Mouse (Mus musculus): ENCODE results near the gene Plvap. TPM values are rescaled to one million over a fixed set of nuclear protein-coding genes. Genes with fewer than 3 reads are reported as not detected.

Plvap gene
- polyA plus RNA-seq, 1 experiment, result 2.4 TPM

DNA sequence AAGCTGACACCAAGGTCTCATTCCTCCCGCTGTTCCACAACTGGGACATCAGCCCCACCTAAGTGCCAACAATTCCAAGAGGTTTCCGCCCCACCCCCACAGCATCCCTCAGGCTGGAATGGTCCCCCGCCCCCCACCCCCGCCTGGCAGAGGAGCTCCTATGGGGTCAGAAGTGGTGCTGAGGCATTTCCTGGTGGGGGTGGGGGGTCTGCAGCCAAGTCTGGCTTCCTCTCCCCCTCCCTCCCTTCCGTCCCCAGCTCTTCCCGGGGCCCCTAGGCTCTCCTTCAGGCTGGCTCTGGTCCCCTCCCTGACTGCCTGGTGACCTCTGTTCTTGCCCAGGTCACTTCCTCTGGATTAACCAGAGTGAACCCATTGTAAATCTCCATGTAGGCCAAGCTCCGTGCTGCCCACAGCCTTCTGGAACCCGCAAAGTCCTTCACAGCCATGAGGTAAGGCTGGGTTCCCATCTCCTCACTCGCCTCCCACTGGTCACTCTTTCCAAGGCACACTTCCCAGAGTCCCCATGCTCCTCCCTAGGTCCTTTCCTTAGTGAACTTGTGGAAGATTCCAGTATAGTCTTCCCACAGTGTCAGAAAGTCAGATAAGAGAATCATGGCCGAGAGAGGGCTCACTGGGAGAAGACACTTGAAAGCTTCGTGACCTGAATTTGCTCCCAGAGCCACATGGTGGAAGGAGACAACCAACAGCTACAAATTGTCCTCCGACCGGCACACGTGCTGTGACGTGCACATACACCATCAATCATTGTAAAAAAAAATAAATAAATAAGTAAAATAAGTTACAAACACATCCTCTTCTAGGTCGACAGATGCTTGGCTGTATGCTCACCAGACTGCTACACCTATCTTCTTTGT lies 12.5 kb downstream of the Plvap start:
- no peak for TF ChIP-seq GATA1 (IDR thresholded peaks at IDR 0.05; ENCODE audit: low read length)

DNA sequence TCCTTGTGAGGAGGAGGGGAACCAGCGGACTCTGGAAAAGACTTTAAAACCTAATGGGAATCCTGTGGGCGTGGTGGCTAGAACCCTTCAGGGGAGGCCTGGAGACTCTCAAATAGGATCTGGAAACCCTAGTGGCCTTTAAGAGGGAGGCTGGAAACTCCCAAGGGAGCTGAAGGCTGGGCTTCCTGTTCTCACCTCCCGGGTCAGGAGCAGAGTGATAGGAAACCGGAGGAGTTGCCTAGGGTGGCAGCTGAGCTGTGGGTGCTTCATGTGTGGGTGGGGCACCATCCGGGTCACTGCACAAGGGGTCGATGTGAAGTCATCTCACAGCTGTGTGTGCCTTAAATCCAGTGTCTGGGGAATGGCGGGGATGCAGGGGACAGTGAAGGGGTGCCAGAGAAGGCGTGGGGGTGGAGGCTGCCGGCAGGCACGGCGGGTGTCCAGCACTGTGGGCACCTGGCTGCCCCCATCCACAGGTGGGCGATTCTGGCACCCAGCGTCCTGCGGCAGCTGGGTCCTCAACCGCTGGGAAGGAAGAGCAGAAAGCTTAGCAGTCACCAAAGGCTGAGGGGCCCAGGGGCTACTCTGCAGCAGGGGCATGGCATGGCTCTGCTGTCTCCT lies 13.6 kb downstream of the Plvap start:
- TF ChIP-seq GATA1 (IDR thresholded peaks at IDR 0.05; ENCODE audit: low read length), result no peak

DNA sequence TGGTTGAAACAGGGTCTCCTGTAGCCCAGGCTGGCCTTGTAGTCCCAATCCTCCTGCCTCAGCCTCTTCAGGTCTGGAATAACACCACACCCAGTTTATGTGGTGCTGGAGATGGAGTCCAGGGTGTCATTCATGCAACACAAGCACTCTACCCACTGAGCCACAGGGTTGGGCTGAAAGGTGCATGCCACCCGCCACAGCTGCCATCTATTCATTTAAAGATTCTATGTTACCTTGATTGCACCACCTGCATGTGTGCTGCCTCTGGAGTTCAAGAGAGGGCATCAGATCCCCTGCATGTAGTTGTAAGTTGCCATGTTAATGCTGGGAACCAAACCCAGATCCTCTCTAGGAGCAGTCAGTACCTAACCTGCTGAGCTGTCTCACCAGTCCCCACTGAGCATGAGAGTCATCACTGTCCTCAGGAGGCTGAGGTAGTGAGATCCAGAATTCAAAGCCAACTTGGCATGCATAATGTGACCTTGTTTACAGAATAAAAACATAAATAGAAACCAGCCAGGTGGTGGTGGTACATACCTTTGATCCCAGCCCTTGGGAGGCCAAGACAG lies 14.4 kb downstream of the Plvap start:
- no peak for TF ChIP-seq GATA1 (IDR thresholded peaks at IDR 0.05; ENCODE audit: low read length)

DNA sequence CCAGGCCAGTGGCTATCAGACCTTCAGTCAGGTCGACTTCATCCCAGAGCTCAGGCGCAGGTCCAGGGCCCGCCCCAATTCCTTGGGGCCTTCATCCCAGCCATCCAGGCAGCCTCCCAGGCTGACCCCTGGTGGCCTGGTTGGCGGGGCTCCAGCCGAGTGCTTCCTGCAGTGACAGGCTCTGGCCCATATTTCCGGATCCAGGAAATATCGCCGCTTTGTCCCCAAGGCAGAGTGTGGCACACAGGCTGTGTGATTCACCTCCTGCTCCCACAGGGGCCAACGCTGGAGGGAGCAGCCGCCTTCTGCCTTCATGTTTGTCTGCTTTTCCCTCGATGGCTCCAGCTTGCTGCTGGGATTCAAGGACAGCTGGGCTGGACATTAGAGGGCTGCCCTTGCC lies 15.1 kb downstream of the Plvap start:
- no peak for TF ChIP-seq GATA1 (IDR thresholded peaks at IDR 0.05; ENCODE audit: low read length)

DNA sequence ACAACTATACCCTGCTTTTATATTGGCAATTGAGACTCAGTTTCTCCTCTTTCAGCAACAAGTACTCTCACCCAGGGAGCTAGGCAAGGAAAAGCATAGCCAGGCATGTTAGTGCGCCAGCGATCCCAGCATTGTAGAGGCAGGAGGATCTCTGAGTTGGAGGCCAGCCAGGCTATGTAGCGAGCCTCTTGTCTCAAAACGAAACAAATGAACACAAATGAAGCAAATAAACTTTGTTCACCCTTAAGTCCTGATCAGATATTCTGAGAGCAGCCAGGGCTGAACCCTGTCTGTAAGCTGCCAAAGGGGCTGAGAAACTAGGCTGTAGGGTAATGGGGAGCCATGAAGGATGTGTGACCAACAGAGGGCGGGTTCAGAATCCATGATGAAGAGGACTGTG lies 15.7 kb downstream of the Plvap start:
- TF ChIP-seq GATA1 (IDR thresholded peaks at IDR 0.05; ENCODE audit: low read length), result no peak

DNA sequence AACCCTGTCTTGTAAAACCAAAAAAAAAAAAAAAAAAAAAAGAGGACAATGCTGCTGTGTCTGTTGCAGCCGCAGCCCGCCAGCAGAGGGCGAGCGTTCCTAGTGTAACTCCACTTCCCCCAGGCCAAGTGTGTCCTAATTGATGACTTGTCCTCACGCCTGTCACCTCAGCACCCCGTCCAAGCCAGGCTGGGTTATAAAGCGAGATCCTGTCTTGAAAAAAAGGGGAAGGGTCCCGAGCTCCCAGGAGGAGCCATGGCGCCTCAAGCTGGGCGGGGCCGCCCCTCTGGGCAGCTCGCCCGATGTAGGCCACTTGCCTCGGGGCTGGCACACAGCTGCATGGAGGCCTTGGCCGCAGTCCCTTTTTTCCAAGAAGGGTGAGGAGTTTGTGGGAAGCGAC lies 16.5 kb downstream of the Plvap start:
- no peak for TF ChIP-seq GATA1 (IDR thresholded peaks at IDR 0.05; ENCODE audit: low read length)

DNA sequence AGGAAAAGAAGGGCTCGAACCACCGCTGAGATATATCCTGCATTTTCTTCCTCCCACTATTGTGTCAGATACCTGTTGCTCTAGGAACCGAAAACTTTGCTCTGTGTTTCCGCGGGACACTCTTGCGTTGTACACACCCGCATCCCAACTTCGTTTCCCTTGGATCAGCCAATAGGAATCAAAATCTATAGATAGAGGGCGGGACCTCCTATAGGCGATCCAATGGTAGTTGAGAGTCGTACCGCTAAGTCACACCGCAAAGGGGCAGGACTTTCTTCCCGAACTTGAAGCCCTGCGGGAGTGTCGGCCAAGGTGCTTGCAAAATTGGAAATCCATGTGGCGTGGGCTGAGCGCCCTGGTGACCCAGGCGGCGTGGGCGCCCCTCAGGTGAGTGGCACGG lies 23.1 kb downstream of the Plvap start:
- TF ChIP-seq GATA1 (IDR thresholded peaks at IDR 0.05; ENCODE audit: low read length), result no peak

DNA sequence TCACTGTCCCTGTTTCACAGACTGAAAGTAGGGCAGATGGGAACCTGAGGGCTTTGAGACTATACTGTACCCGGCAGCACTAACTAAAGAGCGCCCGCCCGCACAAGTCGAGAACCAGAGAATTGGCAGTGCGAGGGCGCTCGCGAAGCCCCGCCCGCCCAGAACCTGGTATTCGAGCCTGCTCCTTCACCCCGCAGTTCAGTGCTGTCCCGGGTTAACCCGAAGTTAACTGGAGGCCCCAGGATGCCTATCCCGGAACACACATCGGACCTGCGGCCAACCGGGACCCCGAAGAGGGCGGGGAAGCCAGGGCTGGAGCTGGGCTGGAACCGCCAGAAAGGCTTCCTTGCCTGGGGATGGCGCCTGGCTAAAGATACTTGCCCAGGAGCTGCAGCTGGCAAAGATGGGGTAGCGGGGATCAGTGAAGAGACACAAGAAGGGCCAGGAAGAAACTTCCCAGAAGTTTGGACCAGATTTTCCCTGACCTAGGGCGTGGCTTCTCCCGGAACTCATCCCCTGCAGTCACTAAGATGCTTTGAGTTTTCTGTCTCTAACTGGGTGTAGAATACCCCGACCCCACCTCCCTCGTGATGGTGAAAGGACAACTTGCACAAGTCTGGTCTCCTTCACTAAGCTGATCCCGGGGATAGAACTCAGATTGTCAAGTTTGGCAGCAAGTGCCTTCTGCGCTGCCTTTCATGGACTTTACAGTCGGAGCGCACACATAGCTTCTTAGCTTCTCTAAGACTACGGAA lies 23.7 kb downstream of the Plvap start, which contains the start of gene Gtpbp3:
TSS of gene Gtpbp3 (plus strand) at position 413 of the 755 bp plus-strand sequence.
- no peak for TF ChIP-seq GATA1 (IDR thresholded peaks at IDR 0.05; ENCODE audit: low read length)

DNA sequence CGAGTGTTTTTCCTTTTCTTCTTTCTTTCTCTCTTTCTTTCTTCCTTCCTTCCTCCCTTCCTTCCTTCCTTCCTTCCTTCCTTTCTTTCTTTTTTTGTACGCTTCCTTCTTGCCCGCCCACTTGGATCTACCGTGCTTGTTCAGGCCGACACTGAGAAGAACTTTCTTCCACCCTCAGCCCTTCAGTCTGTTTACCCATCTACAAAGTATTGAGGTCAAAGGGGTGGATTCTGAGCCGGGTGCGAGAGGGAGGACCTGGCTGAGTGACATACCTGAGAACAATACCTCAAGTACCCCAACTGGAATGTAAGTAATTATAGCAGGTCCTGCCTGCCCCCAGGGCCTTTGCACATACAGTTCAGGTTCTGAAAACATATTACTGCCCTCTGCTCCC lies 25.4 kb downstream of the Plvap start:
- no peak for TF ChIP-seq GATA1 (IDR thresholded peaks at IDR 0.05; ENCODE audit: low read length)

DNA sequence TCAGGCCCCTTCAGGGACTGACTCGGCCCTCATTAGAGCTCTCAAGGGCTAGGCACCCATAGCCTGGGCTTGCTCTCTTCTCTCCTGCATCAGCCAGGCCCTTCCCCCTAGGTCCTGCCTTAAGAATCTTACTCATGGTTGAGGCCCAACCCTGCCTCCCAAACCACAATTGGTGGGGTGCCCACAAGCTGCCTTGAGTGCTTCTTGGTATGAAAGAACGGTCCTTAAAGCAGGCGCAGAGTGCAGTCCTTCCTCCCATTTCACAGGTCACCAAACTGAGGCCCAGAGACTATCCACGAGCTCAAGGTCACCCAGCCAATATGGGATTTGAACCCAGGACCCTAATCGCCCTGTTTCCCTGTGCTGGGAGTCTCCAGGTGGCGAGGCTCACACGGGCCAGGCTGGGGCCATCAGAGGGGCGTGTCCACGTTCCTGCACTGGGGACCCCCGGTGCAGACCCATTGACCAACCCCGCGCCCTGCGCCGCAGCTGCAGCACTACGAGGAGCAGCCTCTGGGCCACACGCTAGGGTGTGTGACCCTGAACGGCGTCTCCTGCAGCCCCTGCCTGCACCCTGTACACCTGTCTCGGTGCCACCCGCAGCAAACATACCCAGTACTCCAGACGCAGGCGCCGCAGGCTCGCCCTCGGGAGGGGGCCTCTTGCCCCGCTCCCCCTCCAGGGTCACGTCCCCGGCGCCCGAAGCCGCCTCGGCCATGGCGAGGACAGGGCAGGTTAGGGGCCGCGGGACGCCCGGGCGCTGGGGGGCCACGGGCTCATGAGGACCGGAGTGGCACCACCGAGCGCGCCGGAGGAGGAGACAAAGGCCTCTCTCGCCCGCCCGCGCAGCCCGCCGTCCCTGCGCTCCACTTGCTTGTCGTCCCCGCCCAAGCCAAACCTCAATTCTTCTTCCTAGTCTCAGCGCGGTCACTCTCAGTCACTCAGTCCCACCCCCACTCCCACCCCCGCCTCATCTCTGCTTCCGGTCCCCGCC lies 26.1 kb downstream of the Plvap start, which contains the start of gene Ano8:
TSS of gene Ano8 (minus strand) at position 822 of the 994 bp plus-strand sequence.
- no peak for TF ChIP-seq GATA1 (IDR thresholded peaks at IDR 0.05; ENCODE audit: low read length)

DNA sequence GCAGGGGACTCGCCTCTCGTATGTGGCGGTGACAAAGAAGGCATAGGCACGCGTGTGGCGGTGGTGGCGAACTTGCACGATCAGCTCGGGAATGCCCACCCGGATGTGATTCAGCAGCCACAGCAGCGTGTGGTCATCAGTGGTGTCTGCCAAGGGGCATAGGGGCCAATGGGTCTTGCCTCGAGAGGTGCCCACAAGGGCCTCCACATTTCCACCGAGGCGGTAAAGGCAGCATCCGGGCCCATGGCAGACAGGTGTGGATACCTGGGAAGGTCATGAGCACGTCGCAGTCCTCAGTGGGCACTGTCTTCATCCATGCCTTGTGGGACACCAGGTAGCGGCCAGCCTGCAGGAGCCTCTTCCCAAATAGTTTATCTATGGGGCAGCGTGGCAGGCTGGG lies 26.8 kb downstream of the Plvap start:
- no peak for TF ChIP-seq GATA1 (IDR thresholded peaks at IDR 0.05; ENCODE audit: low read length)

DNA sequence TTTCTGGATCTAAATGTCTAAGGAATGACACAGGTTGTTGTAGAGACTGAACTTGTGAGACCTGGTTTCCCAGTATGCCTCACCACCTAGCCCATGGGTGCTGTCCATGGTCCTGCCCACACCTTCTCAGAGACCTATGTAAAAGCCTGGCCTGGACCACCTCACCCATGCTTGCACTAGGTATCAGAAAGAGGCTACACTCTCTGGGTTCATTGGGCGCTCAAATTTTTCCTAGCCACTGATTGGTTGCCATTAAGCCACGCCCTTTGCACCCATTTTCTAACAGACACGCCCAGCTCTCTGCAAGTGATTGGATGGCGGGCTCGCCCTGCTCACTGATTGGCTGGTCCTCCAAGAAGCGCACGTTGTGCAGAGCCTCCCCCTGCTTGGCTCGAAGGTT lies 27.6 kb downstream of the Plvap start:
- TF ChIP-seq GATA1 (IDR thresholded peaks at IDR 0.05; ENCODE audit: low read length), result no peak

DNA sequence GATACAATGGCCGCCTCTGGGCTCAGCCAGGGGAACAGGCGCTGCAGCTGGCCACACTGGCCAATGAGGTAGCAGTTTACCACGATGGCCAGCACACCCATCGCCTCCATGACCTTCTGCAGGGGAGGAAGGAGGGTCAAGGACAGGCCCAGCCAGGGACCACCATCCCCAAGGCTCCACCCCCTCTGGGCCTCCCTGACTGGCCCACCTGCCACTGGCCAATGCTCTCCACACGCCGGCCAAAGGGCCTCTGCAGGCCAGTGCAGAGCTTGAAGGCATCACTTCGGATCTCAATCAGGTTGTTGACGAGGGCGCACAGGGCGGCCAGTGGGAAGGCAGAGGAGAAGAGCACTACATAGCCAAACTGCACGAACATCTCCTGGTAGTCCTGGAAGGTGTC lies 32.6 kb downstream of the Plvap start:
- no peak for TF ChIP-seq GATA1 (IDR thresholded peaks at IDR 0.05; ENCODE audit: low read length)

DNA sequence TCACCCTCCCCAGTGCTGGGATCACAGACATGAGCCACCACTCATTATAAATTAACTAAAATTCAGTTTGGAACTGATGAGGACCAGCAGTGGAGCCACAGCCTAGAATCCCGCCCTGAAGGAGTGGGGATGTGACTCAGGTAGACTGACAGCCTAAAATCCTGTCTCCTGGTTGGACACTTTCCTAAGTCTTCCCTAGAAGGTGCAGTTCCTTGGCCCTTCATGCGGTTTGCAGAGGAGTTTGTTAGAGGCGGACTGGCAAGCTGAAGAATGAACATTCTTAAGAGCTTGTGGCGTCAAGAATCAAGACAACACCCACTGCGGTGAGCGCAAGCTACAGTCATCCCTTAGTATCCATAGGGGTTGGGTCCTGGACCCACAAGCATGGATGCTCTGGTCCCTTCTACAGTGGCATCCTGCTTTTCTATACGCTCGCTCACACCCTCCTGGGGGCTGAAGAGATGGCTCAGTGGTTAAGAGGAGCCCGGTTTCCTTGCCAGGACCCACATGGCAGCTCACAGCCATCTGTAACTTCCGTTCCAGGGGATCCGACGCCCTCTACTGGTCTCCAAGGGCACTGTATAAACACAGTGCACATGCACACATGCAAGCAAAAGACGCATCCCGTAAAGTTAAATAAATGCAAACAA lies 34.2 kb downstream of the Plvap start:
- no peak for TF ChIP-seq GATA1 (IDR thresholded peaks at IDR 0.05; ENCODE audit: low read length)
